Comparison of ENCODE assay signal across 21 mouse cellular contexts in genomic region chr10:67106400-67106799, GRCm38 (mm10). TPM values are rescaled to one million over a fixed set of nuclear protein-coding genes. Genes with fewer than 3 reads are reported as not detected.
DNase-seq lines count a peak whose midpoint lies in the region; ATAC-seq and TF ChIP-seq lines count a peak whose summit lies in the region.
"Had no signal": no experiment of that assay in that cellular context is flagged by ENCODE, and none has a peak within 500 bp of the region (broad histone marks: within the 10 kb centered on the region; RNA-seq: fewer than 3 reads in every experiment).

No protein-coding gene starts in this region.

- H3K4me2 ChIP-seq in forebrain, embryonic 13.5 days: no peak overlapping the region
- H3K4me2 ChIP-seq in forebrain, embryonic 11.5 days (ENCODE audit: low read depth, low read length, severe bottlenecking): no peak overlapping the region
- H3K4me2 ChIP-seq in hindbrain, embryonic 14.5 days (replicated peaks): no peak overlapping the region
- H3K4me2 ChIP-seq in hindbrain, embryonic 12.5 days (replicated peaks): no peak overlapping the region
- no peak overlapping the region for H3K4me2 ChIP-seq in midbrain, embryonic 16.5 days (ENCODE audit: low read length)
- no peak overlapping the region for H3K4me2 ChIP-seq in midbrain, embryonic 11.5 days
- no peak overlapping the region for H3K4me2 ChIP-seq in stomach, postnatal 0 days (replicated peaks; ENCODE audit: low read depth)
- H3K4me2 ChIP-seq: forebrain, embryonic 15.5 days; limb, embryonic 15.5 days; midbrain, embryonic 15.5 days; neural tube, embryonic 12.5 days had no signal

- WGBS in forebrain, embryonic 13.5 days: 48% methylated on average over 6 of the region's 6 CpGs
- WGBS in forebrain, embryonic 11.5 days: 55% methylated on average over 6 of the region's 6 CpGs
- WGBS in hindbrain, embryonic 14.5 days: 38% methylated on average over 6 of the region's 6 CpGs
- WGBS in hindbrain, embryonic 12.5 days: 50% methylated on average over 6 of the region's 6 CpGs
- WGBS in midbrain, embryonic 16.5 days: 47% methylated on average over 6 of the region's 6 CpGs
- 58% methylated on average over 6 of the region's 6 CpGs for WGBS in midbrain, embryonic 11.5 days
- WGBS in stomach, postnatal 0 days: 61% methylated on average over 6 of the region's 6 CpGs

- peak overlapping the region; percentile 26; the same call in 1 of the 2 replicates for H3K9ac ChIP-seq in forebrain, embryonic 13.5 days
- no peak overlapping the region for H3K9ac ChIP-seq in forebrain, embryonic 11.5 days (ENCODE audit: low read length)
- H3K9ac ChIP-seq in hindbrain, embryonic 14.5 days: peak overlapping the region; percentile 12; the same call in 1 of the 2 replicates
- H3K9ac ChIP-seq in hindbrain, embryonic 12.5 days: no peak overlapping the region
- H3K9ac ChIP-seq in midbrain, embryonic 16.5 days (ENCODE audit: low read depth, low read length): no peak overlapping the region
- H3K9ac ChIP-seq in midbrain, embryonic 11.5 days (ENCODE audit: low read length): no peak overlapping the region
- H3K9ac ChIP-seq in stomach, postnatal 0 days (ENCODE audit: low read length): no peak overlapping the region
- H3K9ac ChIP-seq: forebrain, embryonic 15.5 days; limb, embryonic 15.5 days; midbrain, embryonic 15.5 days; neural tube, embryonic 12.5 days had no signal

- H3K36me3 ChIP-seq in forebrain, embryonic 13.5 days (ENCODE audit: poor library complexity, severe bottlenecking): peaks cover 4% of the 10 kb centered on the region
- H3K36me3 ChIP-seq in forebrain, embryonic 11.5 days (ENCODE audit: control insufficient read depth, insufficient read depth, low read length): no peaks in the 10 kb centered on the region
- H3K36me3 ChIP-seq in hindbrain, embryonic 14.5 days (replicated peaks; ENCODE audit: control insufficient read depth, insufficient read depth): no peaks in the 10 kb centered on the region
- H3K36me3 ChIP-seq in hindbrain, embryonic 12.5 days: no peaks in the 10 kb centered on the region
- no peaks in the 10 kb centered on the region for H3K36me3 ChIP-seq in midbrain, embryonic 16.5 days (ENCODE audit: control insufficient read depth, insufficient read depth, low read length)
- H3K36me3 ChIP-seq in midbrain, embryonic 11.5 days (ENCODE audit: control insufficient read depth, insufficient read depth, low read length): no peaks in the 10 kb centered on the region
- H3K36me3 ChIP-seq in stomach, postnatal 0 days (ENCODE audit: control insufficient read depth, insufficient read depth, low read length): no peaks in the 10 kb centered on the region
- H3K36me3 ChIP-seq: forebrain, embryonic 15.5 days; midbrain, embryonic 15.5 days; neural tube, embryonic 12.5 days had no signal

- ATAC-seq in forebrain, embryonic 13.5 days: no peak
- ATAC-seq in forebrain, embryonic 11.5 days (replicated peaks; ENCODE audit: low FRiP score): no peak
- ATAC-seq in hindbrain, embryonic 14.5 days (ENCODE audit: low FRiP score): no peak
- ATAC-seq in hindbrain, embryonic 12.5 days (ENCODE audit: low FRiP score): no peak
- 0 out of 2 replicates have a peak, but pooled peaks have one; percentile 29 for ATAC-seq in midbrain, embryonic 16.5 days
- ATAC-seq in midbrain, embryonic 11.5 days (ENCODE audit: low FRiP score): no peak
- ATAC-seq in stomach, postnatal 0 days (ENCODE audit: low FRiP score, low TSS enrichment): no peak
- no peak for ATAC-seq in megakaryocyte, adult 5-6 weeks (ENCODE audit: poor library complexity, severe bottlenecking)
- ATAC-seq: hindbrain, embryonic 16.5 days; lung, postnatal 0 days; midbrain, embryonic 15.5 days had no signal

- H3K9me3 ChIP-seq in forebrain, embryonic 13.5 days (replicated peaks): no peaks in the 10 kb centered on the region
- H3K9me3 ChIP-seq in forebrain, embryonic 11.5 days (ENCODE audit: control insufficient read depth, low read length): no peaks in the 10 kb centered on the region
- H3K9me3 ChIP-seq in hindbrain, embryonic 14.5 days (ENCODE audit: control insufficient read depth, low read length): no peaks in the 10 kb centered on the region
- no peaks in the 10 kb centered on the region for H3K9me3 ChIP-seq in hindbrain, embryonic 12.5 days (replicated peaks)
- no peaks in the 10 kb centered on the region for H3K9me3 ChIP-seq in midbrain, embryonic 16.5 days (replicated peaks; ENCODE audit: control insufficient read depth, low read length, poor library complexity, severe bottlenecking)
- H3K9me3 ChIP-seq in midbrain, embryonic 11.5 days (ENCODE audit: control insufficient read depth, low read length): no peaks in the 10 kb centered on the region
- no peaks in the 10 kb centered on the region for H3K9me3 ChIP-seq in stomach, postnatal 0 days (ENCODE audit: control insufficient read depth, low read length)
- H3K9me3 ChIP-seq: forebrain, embryonic 15.5 days; limb, embryonic 10.5 days; limb, embryonic 15.5 days; midbrain, embryonic 15.5 days; neural tube, embryonic 12.5 days had no signal

- no peak for DNase-seq in forebrain, embryonic 11.5 days (ENCODE audit: low spot score)
- no peak for DNase-seq in hindbrain, embryonic 14.5 days (ENCODE audit: low spot score)
- no peak for DNase-seq in midbrain, embryonic 11.5 days (ENCODE audit: low spot score, missing footprints)
- DNase-seq in stomach, postnatal 0 days (ENCODE audit: low spot score): no peak
- DNase-seq: adrenal gland, postnatal 36 days; gastrocnemius, postnatal 25 days; kidney, adult 18-20 months; kidney, postnatal 4 days; layer of hippocampus, adult 9-11 months; lung, postnatal 4 days had no signal

- no peak overlapping the region; the same call in 1 of the 2 replicates for H3K27ac ChIP-seq in forebrain, embryonic 13.5 days
- H3K27ac ChIP-seq in forebrain, embryonic 11.5 days (ENCODE audit: low read depth, low read length): no peak overlapping the region
- no peak overlapping the region for H3K27ac ChIP-seq in hindbrain, embryonic 14.5 days
- no peak overlapping the region for H3K27ac ChIP-seq in hindbrain, embryonic 12.5 days
- no peak overlapping the region for H3K27ac ChIP-seq in midbrain, embryonic 16.5 days (ENCODE audit: low read length)
- H3K27ac ChIP-seq in midbrain, embryonic 11.5 days (ENCODE audit: low read depth, low read length): no peak overlapping the region
- peak overlapping the region; percentile 61; the same call in 1 of the 2 replicates for H3K27ac ChIP-seq in stomach, postnatal 0 days (replicated peaks)
- H3K27ac ChIP-seq: forebrain, embryonic 15.5 days; limb, embryonic 10.5 days; limb, embryonic 15.5 days; midbrain, embryonic 15.5 days; neural tube, embryonic 12.5 days had no signal

- no peaks in the 10 kb centered on the region for H3K27me3 ChIP-seq in forebrain, embryonic 13.5 days
- H3K27me3 ChIP-seq in forebrain, embryonic 11.5 days (ENCODE audit: control insufficient read depth, insufficient read depth, low read length): no peaks in the 10 kb centered on the region
- no peaks in the 10 kb centered on the region for H3K27me3 ChIP-seq in hindbrain, embryonic 14.5 days (ENCODE audit: control insufficient read depth, insufficient read depth, low read length)
- no peaks in the 10 kb centered on the region for H3K27me3 ChIP-seq in hindbrain, embryonic 12.5 days
- H3K27me3 ChIP-seq in midbrain, embryonic 16.5 days (ENCODE audit: control insufficient read depth, insufficient read depth, low read depth, low read length): no peaks in the 10 kb centered on the region
- H3K27me3 ChIP-seq in midbrain, embryonic 11.5 days (ENCODE audit: control insufficient read depth, insufficient read depth, low read length): no peaks in the 10 kb centered on the region
- H3K27me3 ChIP-seq in stomach, postnatal 0 days (ENCODE audit: control insufficient read depth, insufficient read depth, low read length): no peaks in the 10 kb centered on the region
- H3K27me3 ChIP-seq: forebrain, embryonic 15.5 days; limb, embryonic 15.5 days; midbrain, embryonic 15.5 days; neural tube, embryonic 12.5 days had no signal

- no peak for TF ChIP-seq CTCF in stomach, postnatal 0 days (IDR thresholded peaks at IDR 0.05; ENCODE audit: low read depth)

- no peak for TF ChIP-seq EP300 in stomach, postnatal 0 days (optimal IDR thresholded peaks at IDR 0.05)

- H3K4me3 ChIP-seq in forebrain, embryonic 13.5 days: no peak overlapping the region
- H3K4me3 ChIP-seq in forebrain, embryonic 11.5 days (ENCODE audit: low read depth, low read length): no peak overlapping the region
- no peak overlapping the region for H3K4me3 ChIP-seq in hindbrain, embryonic 14.5 days (replicated peaks; ENCODE audit: low read length)
- no peak overlapping the region for H3K4me3 ChIP-seq in hindbrain, embryonic 12.5 days
- no peak overlapping the region for H3K4me3 ChIP-seq in midbrain, embryonic 16.5 days (ENCODE audit: low read depth, low read length)
- no peak overlapping the region for H3K4me3 ChIP-seq in midbrain, embryonic 11.5 days (ENCODE audit: low read depth, low read length)
- H3K4me3 ChIP-seq in stomach, postnatal 0 days (ENCODE audit: low read depth, low read length): no peak overlapping the region
- H3K4me3 ChIP-seq: forebrain, embryonic 15.5 days; limb, embryonic 10.5 days; limb, embryonic 15.5 days; midbrain, embryonic 15.5 days; neural tube, embryonic 12.5 days had no signal

- H3K4me1 ChIP-seq in forebrain, embryonic 13.5 days: peaks cover 75% of the 10 kb centered on the region
- H3K4me1 ChIP-seq in forebrain, embryonic 11.5 days (replicated peaks; ENCODE audit: control insufficient read depth, insufficient read depth, low read length): peaks cover 16% of the 10 kb centered on the region
- H3K4me1 ChIP-seq in hindbrain, embryonic 14.5 days (replicated peaks; ENCODE audit: control insufficient read depth, insufficient read depth, low read length): peaks cover 69% of the 10 kb centered on the region
- peaks cover 83% of the 10 kb centered on the region for H3K4me1 ChIP-seq in hindbrain, embryonic 12.5 days
- peaks cover 57% of the 10 kb centered on the region for H3K4me1 ChIP-seq in midbrain, embryonic 16.5 days (ENCODE audit: control insufficient read depth, insufficient read depth, low read length)
- peaks cover 43% of the 10 kb centered on the region for H3K4me1 ChIP-seq in midbrain, embryonic 11.5 days (ENCODE audit: control insufficient read depth, insufficient read depth, low read length)
- H3K4me1 ChIP-seq in stomach, postnatal 0 days (replicated peaks; ENCODE audit: control insufficient read depth, insufficient read depth): peaks cover 16% of the 10 kb centered on the region

RNA-seq across cellular contexts. Expression of gene Reep3, which starts 9.7 kb away (rescaled TPM):
- polyA plus RNA-seq in forebrain, embryonic 13.5 days (2015; fragmentation: Nextera tagmentation; extraction: Ambion mirVana): 42.2 and 43.0 TPM in 2 replicates
- 44.6 and 48.4 TPM in 2 replicates for polyA plus RNA-seq in forebrain, embryonic 11.5 days (2014; fragmentation: Nextera tagmentation; extraction: Ambion mirVana)
- polyA plus RNA-seq in hindbrain, embryonic 14.5 days (2014; fragmentation: Nextera tagmentation; extraction: Ambion mirVana): 32.4 and 32.8 TPM in 2 replicates
- 53.3 and 54.0 TPM in 2 replicates for polyA plus RNA-seq in hindbrain, embryonic 12.5 days (2016; fragmentation: Nextera tagmentation; extraction: Ambion mirVana)
- 28.2 and 28.6 TPM in 2 replicates for polyA plus RNA-seq in midbrain, embryonic 16.5 days (2015; fragmentation: Nextera tagmentation; extraction: Ambion mirVana)
- 37.5 and 38.9 TPM in 2 replicates for polyA plus RNA-seq in midbrain, embryonic 11.5 days (2014; fragmentation: Nextera tagmentation; extraction: Ambion mirVana)
- polyA plus RNA-seq in stomach, postnatal 0 days (2015; fragmentation: Nextera tagmentation; extraction: Ambion mirVana): 38.2 and 38.6 TPM in 2 replicates
- 84.2 and 101 TPM in 2 replicates for total RNA-seq in megakaryocyte, adult 5-6 weeks (2015)
- total RNA-seq in megakaryocyte, adult 5-6 weeks (2017): 46.7 and 59.2 TPM in 2 replicates

RNA-seq across cellular contexts. Expression of gene Jmjd1c, which starts 10.5 kb away (rescaled TPM):
- polyA plus RNA-seq in forebrain, embryonic 13.5 days (2015; fragmentation: Nextera tagmentation; extraction: Ambion mirVana): 42.5 and 49.6 TPM in 2 replicates
- polyA plus RNA-seq in forebrain, embryonic 11.5 days (2014; fragmentation: Nextera tagmentation; extraction: Ambion mirVana): 53.1 and 55.7 TPM in 2 replicates
- 41.7 and 59.5 TPM in 2 replicates for polyA plus RNA-seq in hindbrain, embryonic 14.5 days (2014; fragmentation: Nextera tagmentation; extraction: Ambion mirVana)
- 60.1 and 65.1 TPM in 2 replicates for polyA plus RNA-seq in hindbrain, embryonic 12.5 days (2016; fragmentation: Nextera tagmentation; extraction: Ambion mirVana)
- polyA plus RNA-seq in midbrain, embryonic 16.5 days (2015; fragmentation: Nextera tagmentation; extraction: Ambion mirVana): 41.7 and 42.3 TPM in 2 replicates
- polyA plus RNA-seq in midbrain, embryonic 11.5 days (2014; fragmentation: Nextera tagmentation; extraction: Ambion mirVana): 46.9 and 49.0 TPM in 2 replicates
- polyA plus RNA-seq in stomach, postnatal 0 days (2015; fragmentation: Nextera tagmentation; extraction: Ambion mirVana): 28.8 and 30.7 TPM in 2 replicates
- 96.1 and 96.7 TPM in 2 replicates for total RNA-seq in megakaryocyte, adult 5-6 weeks (2015)
- total RNA-seq in megakaryocyte, adult 5-6 weeks (2017): 69.0 and 91.8 TPM in 2 replicates

Comparison
In these comparisons a context has a peak if more than half of its experiments do, and no peak if none do; other contexts are left out.
1. H3K9ac ChIP-seq: peak in forebrain, embryonic 13.5 days (single experiment) and hindbrain, embryonic 14.5 days (single experiment); none in forebrain, embryonic 11.5 days (single experiment), hindbrain, embryonic 12.5 days (single experiment), midbrain, embryonic 16.5 days (single experiment), midbrain, embryonic 11.5 days (single experiment) and stomach, postnatal 0 days (single experiment).